Mouse (Mus musculus) hindbrain, embryonic 16.5 days (tissue): ENCODE measurements at regions not wholly inside any gene's neighbourhood (a gene's known extent, or its start where the extent isn't known, plus 50 kb on each side); places are given as distances from the start of the nearest gene placed in this dataset.

Experiments used
- ATAC-seq: fragments of 200-750 bp; cut with Nextera tagmentation; 2 replicates; pipeline ENCODE4 v1.8.0; 2017; ENCODE audit warnings: moderate TSS enrichment, moderate library complexity
- H3K27ac ChIP-seq: fragments of 300-500 bp; sonication (generic); 2 replicates; pipeline ENCODE4 v1.5.1; 2014; ENCODE audit warnings: low read depth, mild to moderate bottlenecking, control low read depth, low read length, moderate library complexity
- H3K27me3 ChIP-seq: fragments of 300-500 bp; sonication (generic); replicated peaks from 2 replicates; pipeline ENCODE4 v1.6.1; 2014; ENCODE audit warnings: low read length; ENCODE audit not compliant: control insufficient read depth, insufficient read depth
- H3K36me3 ChIP-seq: fragments of 300-500 bp; sonication (generic); 2 replicates; pipeline ENCODE4 v1.6.1; 2014; ENCODE audit warnings: mild to moderate bottlenecking, low read length, moderate library complexity, mixed read lengths; ENCODE audit not compliant: control insufficient read depth, insufficient read depth
- H3K4me1 ChIP-seq: fragments of 300-500 bp; sonication (generic); 2 replicates; pipeline ENCODE4 v1.6.1; 2014; ENCODE audit warnings: low read depth, low read length; ENCODE audit not compliant: control insufficient read depth, insufficient read depth
- H3K4me2 ChIP-seq: fragments of 300-500 bp; sonication (generic); 2 replicates; pipeline ENCODE4 v1.6.1; 2014; ENCODE audit warnings: mild to moderate bottlenecking, low read length, control low read depth, moderate library complexity
- H3K4me3 ChIP-seq: fragments of 300-500 bp; sonication (generic); 2 replicates; pipeline ENCODE4 v1.5.1; 2014; ENCODE audit warnings: mild to moderate bottlenecking, low read length, control low read depth, moderate library complexity
- H3K9ac ChIP-seq: fragments of 300-500 bp; sonication (generic); 2 replicates; pipeline ENCODE4 v1.6.1; 2014; ENCODE audit warnings: low read depth, mild to moderate bottlenecking, control low read depth, low read length, moderate library complexity
- H3K9me3 ChIP-seq: fragments of 300-500 bp; sonication (generic); 2 replicates; pipeline ENCODE4 v1.6.1; 2014; ENCODE audit warnings: mild to moderate bottlenecking, low read length, moderate library complexity; ENCODE audit not compliant: control insufficient read depth
- WGBS: fragments of 180-500 bp; shearing (Covaris S2); extraction: QIAGEN DNeasy Blood & Tissue Kit; methylation state at CpG from one replicate; pipeline ENCODE4 v1.1.7; 2014; 5-methylcytosine and 5-hydroxymethylcytosine counted together

DNA sequence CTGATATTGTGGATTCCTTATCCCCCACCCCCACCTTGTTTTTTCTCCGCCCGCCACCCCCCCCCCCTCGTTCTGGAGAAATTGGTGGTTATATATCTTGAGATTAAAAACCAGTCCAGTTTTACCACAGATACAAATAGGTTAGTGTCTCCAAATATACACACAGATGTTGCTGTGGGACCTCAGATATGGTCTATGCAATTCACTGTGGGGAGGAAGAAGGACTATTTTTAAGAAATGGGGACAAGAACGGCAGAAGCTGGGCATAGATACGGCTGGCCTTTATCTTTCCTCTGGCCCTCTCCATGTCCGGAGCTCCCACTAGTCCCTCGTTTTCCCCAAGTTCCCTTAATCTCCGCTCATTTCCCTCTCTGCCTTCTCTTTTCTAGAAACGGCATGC lies 89.0 kb upstream of the Rap1b start:
- Histone ChIP-seq H3K9me3 (no peaks in the 10 kb centered on the region), H3K4me3 (no peak overlapping the region), H3K27ac (no peak overlapping the region), H3K36me3 (no peaks in the 10 kb centered on the region), H3K4me1 (no peaks in the 10 kb centered on the region), H3K27me3 (no peaks in the 10 kb centered on the region), H3K9ac (no peak overlapping the region), H3K4me2 (no peak overlapping the region)
- no peak for ATAC-seq
- 82% methylated on average over 9 of the region's 9 CpGs for WGBS

DNA sequence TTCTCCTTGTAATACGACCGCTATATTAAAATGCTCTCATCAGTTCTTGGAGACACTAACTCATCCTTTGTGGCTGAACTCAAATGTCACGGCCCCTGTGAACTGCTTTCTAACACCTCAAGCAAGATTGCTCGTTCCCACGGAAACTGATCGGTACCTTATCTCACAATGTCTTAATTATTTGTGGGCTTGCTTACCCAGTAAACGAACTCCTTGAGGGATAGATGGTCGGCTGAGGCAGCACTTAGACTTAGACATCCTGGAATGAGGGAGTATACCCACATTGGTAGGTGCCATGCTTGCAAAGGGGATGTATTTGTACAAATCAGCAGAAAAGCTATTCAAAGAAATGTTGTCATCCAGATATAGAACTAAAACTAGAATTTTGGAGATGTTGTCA lies 92.9 kb upstream of the Rap1b start:
- H3K4me2 ChIP-seq: no peak overlapping the region
- no peaks in the 10 kb centered on the region for H3K27me3 ChIP-seq
- no peaks in the 10 kb centered on the region for H3K36me3 ChIP-seq
- H3K9ac ChIP-seq: no peak overlapping the region
- WGBS: 66% methylated on average over 8 of the region's 8 CpGs
- peaks cover 4% of the 10 kb centered on the region for H3K4me1 ChIP-seq
- no peaks in the 10 kb centered on the region for H3K9me3 ChIP-seq
- no peak overlapping the region for H3K27ac ChIP-seq
- H3K4me3 ChIP-seq: no peak overlapping the region
- ATAC-seq: no peak

DNA sequence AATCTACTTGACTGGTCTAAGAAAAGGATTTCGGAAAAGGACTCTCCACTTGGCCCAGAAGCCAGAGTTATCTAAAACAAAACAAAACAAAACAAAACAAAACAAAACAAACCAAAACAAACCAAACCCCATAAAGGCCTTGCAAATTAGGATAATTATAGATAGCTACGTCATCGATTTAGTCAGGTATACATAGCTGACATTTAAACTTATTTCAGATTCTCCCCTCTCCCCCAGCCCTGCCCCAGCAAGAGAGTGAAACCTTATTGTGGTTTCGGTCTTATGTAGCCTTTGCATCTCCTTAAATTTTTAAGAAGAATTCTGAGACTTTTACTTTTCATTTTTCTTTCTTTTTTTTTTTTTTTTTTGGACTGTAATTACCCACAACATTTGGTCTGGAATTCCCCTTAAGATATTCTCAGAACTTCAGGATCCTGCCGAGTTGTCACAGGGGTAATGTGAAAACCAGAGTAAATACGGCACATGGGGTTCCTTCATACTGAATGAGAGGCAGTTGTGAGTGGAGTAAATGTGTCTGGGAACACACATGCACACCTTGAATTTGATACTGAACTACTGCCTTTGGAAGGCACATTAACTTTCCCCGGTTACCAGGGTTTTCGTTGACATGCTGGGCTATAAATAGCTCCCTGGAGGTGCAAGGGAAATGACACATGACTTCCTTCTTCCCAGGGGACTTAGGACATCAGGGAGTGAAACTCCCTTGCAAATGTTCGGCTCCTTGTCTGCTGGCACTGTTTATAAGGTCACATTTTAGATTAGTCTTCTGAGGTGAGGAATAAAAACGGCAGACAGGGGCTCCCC lies 94.8 kb upstream of the Rap1b start:
- Histone ChIP-seq H3K27ac (no peak overlapping the region), H3K4me1 (peaks cover 4% of the 10 kb centered on the region), H3K4me3 (no peak overlapping the region), H3K27me3 (no peaks in the 10 kb centered on the region), H3K4me2 (no peak overlapping the region), H3K9me3 (no peaks in the 10 kb centered on the region), H3K9ac (no peak overlapping the region), H3K36me3 (no peaks in the 10 kb centered on the region)
- no peak for ATAC-seq
- WGBS: 55% methylated on average over 10 of the region's 10 CpGs

DNA sequence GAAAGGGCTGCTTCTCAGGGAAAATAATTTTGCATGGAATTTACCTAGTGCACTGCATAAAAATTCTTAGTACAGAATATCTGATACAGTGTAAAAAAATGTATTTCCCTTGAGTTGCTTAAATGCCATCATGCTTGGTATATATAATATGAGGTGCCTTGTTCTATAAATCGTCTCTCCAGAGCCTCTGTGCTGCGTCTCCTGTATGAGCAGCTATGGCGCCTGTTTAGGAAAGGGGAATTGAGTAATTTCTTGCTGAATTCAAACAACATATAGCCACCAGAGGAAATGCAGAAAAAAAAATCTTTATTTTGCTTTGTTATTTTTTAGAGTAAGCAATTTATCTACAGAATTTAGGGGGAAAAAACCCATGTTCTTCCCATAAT lies 95.4 kb upstream of the Rap1b start:
- 61% methylated on average over 3 of the region's 3 CpGs for WGBS
- no peak overlapping the region for H3K4me2 ChIP-seq
- ATAC-seq: 0 out of 2 replicates have a peak, but pooled peaks have one; percentile 50

DNA sequence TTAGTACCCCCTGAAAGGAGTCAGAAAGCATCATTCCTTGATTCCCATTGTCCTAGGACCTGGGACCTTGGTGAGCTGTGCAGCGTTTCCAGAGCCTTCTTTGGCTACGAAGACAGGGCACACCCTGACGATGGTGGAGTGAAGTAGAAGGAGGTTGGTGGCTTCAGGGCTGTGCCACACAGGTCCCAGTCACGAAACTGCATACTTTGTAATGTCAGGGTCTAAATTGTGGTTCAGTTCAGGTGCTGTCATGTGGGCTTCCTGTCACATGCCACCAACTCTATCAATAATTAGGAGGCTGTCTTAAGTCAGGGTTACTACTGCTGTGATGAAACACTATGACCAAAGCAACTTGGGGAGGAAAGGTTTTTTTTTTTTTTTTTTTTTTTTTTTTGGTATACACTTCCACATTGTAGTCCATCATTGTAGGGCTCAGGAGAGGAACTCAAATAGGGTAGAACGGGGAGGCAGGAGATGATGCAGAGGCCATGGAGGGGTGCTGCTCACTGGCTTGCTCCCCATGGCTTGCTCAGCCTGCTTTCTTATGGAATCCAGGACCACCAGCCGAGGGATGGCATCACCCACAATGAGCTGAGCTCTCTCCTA lies 98.0 kb upstream of the Rap1b start:
- Histone ChIP-seq H3K4me1 (peaks cover 4% of the 10 kb centered on the region), H3K4me2 (no peak overlapping the region), H3K9ac (no peak overlapping the region), H3K36me3 (no peaks in the 10 kb centered on the region), H3K27ac (no peak overlapping the region), H3K9me3 (no peaks in the 10 kb centered on the region), H3K27me3 (no peaks in the 10 kb centered on the region), H3K4me3 (no peak overlapping the region)
- WGBS: 86% methylated on average over 6 of the region's 6 CpGs
- ATAC-seq: no peak

More for the DNA sequence above, 95.4 kb upstream of the Rap1b start:
- Histone ChIP-seq H3K4me3 (no peak overlapping the region), H3K4me1 (peaks cover 4% of the 10 kb centered on the region), H3K27me3 (no peaks in the 10 kb centered on the region), H3K27ac (no peak overlapping the region), H3K9ac (no peak overlapping the region), H3K9me3 (no peaks in the 10 kb centered on the region), H3K36me3 (no peaks in the 10 kb centered on the region)

DNA sequence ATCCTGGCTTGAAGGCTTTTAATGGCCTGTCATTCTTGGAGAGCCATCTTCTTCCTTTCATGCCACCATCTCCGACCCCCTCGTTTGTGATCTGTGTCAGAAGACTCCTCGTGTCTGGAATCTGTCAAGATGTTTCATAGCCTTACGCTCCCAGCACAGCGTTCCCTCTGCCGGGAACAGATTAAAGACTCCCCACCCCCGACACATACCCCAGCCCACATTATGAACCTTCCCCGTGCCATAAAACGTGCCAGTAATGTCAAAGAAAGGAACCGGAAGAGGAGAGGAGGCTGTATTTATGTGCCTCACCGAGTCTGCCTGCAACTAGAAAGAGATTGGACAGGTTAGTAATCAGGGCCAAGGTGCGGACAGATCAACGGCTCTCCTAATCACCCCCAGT lies 101.4 kb upstream of the Rap1b start:
- no peak overlapping the region for H3K27ac ChIP-seq
- H3K9me3 ChIP-seq: no peaks in the 10 kb centered on the region
- H3K9ac ChIP-seq: no peak overlapping the region
- no peak for ATAC-seq
- no peaks in the 10 kb centered on the region for H3K27me3 ChIP-seq
- no peak overlapping the region for H3K4me3 ChIP-seq
- no peaks in the 10 kb centered on the region for H3K4me1 ChIP-seq
- no peaks in the 10 kb centered on the region for H3K36me3 ChIP-seq
- WGBS: 67% methylated on average over 13 of the region's 13 CpGs
- H3K4me2 ChIP-seq: no peak overlapping the region

DNA sequence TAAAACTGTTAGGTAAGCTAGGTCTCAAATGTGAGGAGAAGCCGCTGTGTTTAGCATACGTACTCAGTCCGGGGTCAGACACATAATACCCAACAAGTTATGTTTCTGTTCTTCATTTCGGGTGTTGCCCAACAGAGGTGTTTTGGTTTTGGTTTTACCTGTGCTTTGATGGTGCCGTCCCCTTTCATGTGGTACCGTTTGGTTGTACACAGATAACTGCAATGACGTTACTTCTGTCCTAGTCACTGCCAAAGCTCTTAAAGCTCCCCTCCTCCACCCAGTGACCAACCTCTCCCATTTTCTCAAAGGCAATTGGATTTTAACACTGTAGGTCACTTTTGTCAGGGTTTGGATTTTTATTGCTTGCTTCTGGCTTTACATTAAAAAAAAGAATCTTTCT lies 102.1 kb upstream of the Rap1b start:
- no peak overlapping the region for H3K9ac ChIP-seq
- no peak overlapping the region for H3K27ac ChIP-seq
- H3K9me3 ChIP-seq: no peaks in the 10 kb centered on the region
- H3K4me3 ChIP-seq: no peak overlapping the region
- H3K4me1 ChIP-seq: no peaks in the 10 kb centered on the region
- H3K36me3 ChIP-seq: no peaks in the 10 kb centered on the region
- H3K27me3 ChIP-seq: no peaks in the 10 kb centered on the region
- no peak overlapping the region for H3K4me2 ChIP-seq
- no peak for ATAC-seq
- 90% methylated on average over 7 of the region's 7 CpGs for WGBS

DNA sequence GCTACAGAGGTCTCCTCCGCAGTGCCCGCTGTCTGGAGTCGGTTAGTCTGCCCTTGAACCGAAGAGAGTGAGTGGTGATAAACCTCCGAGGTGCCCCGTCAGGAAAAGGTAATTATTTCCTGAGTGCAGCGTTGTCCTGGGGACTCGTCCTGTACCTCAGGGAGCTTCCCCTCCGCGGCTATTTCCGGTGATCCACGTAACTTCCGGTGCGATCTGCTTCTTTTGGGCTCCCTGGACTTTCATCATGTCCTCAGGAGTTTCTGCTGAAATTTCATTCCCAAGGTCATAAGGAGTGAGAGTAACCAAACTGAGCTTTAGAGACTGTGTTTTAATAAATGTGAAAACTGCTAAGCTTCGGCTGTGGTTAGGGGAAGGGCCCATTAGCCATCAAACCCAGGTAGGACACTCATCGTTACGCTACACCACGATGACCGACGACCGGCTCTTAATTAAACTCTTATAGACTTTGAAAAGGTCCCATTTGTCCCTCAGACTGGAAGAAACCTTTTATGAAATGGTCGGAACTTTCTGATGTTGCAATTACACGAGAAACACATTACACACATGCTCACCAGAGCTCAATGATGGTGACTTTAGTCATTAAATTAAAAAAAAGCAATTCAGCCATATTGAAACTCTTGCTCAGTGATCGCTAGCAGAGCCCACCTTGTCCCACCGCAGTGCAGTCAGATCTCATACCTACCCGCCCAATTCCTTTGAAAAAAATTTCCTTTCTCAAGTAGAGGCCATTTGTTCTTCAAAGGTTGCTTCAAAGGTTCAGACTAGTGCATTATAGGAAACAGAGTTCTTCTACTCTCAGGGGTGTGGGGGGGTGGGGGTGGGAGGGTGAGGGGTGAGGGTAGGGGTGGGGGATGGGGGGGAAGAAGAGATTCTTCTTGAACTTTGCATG lies 106.5 kb upstream of the Rap1b start:
- Histone ChIP-seq H3K4me1 (no peaks in the 10 kb centered on the region), H3K9me3 (no peaks in the 10 kb centered on the region), H3K36me3 (no peaks in the 10 kb centered on the region), H3K4me3 (no peak overlapping the region), H3K27me3 (no peaks in the 10 kb centered on the region), H3K9ac (no peak overlapping the region), H3K4me2 (no peak overlapping the region), H3K27ac (no peak overlapping the region)
- WGBS: 80% methylated on average over 26 of the region's 26 CpGs
- no peak for ATAC-seq
